Mouse (Mus musculus): ENCODE measurements around the gene Adgrb3. TPM values are rescaled to one million over a fixed set of nuclear protein-coding genes. Genes with fewer than 3 reads are reported as not detected.

The Adgrb3 gene
- polyA plus RNA-seq, 1 experiment: not detected

GRCm38 (mm10) chr1:25828071-25828755, 1.3 kb downstream of the Adgrb3 start:
- Histone ChIP-seq H3K9me3 (ENCODE audit: control insufficient read depth, low read length) (no peaks in the 10 kb centered on the region), H3K4me1 (ENCODE audit: control insufficient read depth) (no peaks in the 10 kb centered on the region), H3K4me3 (replicated peaks) (no peak overlapping the region), H3K27me3 (ENCODE audit: control insufficient read depth) (peaks cover 23% of the 10 kb centered on the region), H3K36me3 (ENCODE audit: control insufficient read depth) (no peaks in the 10 kb centered on the region)
- TF ChIP-seq GATA1 (IDR thresholded peaks at IDR 0.05; ENCODE audit: low read length): no peak
- TF ChIP-seq TAL1 (IDR thresholded peaks at IDR 0.05; ENCODE audit: low read length): no peak

- Histone ChIP-seq H3K36me3 (ENCODE audit: control insufficient read depth) (no peaks in the 10 kb centered on the region), H3K4me3 (replicated peaks) (no peak overlapping the region), H3K4me1 (ENCODE audit: control insufficient read depth) (no peaks in the 10 kb centered on the region), H3K27me3 (ENCODE audit: control insufficient read depth) (peaks cover 23% of the 10 kb centered on the region), H3K9me3 (ENCODE audit: control insufficient read depth, low read length) (no peaks in the 10 kb centered on the region)
- TF ChIP-seq GATA1 (IDR thresholded peaks at IDR 0.05; ENCODE audit: low read length) (no peak), TAL1 (IDR thresholded peaks at IDR 0.05; ENCODE audit: low read length) (no peak)
These were observed 2.1 kb downstream of the Adgrb3 start for GRCm38 (mm10) chr1:25827436-25827835.

DNA sequence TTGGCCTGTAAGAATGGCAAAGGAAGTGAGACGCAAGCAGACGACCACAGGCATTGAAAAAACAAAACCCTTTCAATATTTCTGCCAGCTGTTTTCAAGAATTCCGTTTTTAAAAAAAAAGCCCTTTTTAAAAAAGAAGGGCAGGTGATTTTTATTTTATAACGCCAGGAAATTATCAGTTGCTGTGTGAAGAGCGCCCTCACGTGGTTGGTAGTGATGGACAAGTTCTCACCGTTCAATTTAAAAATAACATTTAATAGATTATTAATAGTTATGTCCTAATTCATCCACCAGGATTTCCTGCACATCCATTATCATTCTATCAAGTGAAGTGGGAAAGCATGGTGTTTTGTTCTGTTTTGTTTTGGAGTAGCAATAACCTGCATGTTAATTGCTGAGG, 2.7 kb downstream of the Adgrb3 start:
- Histone ChIP-seq H3K4me3 (replicated peaks) (no peak overlapping the region), H3K4me1 (ENCODE audit: control insufficient read depth) (no peaks in the 10 kb centered on the region), H3K27me3 (ENCODE audit: control insufficient read depth) (peaks cover 23% of the 10 kb centered on the region), H3K9me3 (ENCODE audit: control insufficient read depth, low read length) (no peaks in the 10 kb centered on the region), H3K36me3 (ENCODE audit: control insufficient read depth) (no peaks in the 10 kb centered on the region)
- no peak for TF ChIP-seq GATA1 (IDR thresholded peaks at IDR 0.05; ENCODE audit: low read length)
- no peak for TF ChIP-seq TAL1 (IDR thresholded peaks at IDR 0.05; ENCODE audit: low read length)

GRCm38 (mm10) chr1:25824626-25825025, 4.9 kb downstream of the Adgrb3 start:
- Histone ChIP-seq H3K4me1 (ENCODE audit: control insufficient read depth) (no peaks in the 10 kb centered on the region), H3K9me3 (ENCODE audit: control insufficient read depth, low read length) (no peaks in the 10 kb centered on the region), H3K36me3 (ENCODE audit: control insufficient read depth) (no peaks in the 10 kb centered on the region), H3K27me3 (ENCODE audit: control insufficient read depth) (peaks cover 6% of the 10 kb centered on the region), H3K4me3 (replicated peaks) (no peak overlapping the region)
- no peak for TF ChIP-seq GATA1 (IDR thresholded peaks at IDR 0.05; ENCODE audit: low read length)
- no peak for TF ChIP-seq TAL1 (IDR thresholded peaks at IDR 0.05; ENCODE audit: low read length)

DNA sequence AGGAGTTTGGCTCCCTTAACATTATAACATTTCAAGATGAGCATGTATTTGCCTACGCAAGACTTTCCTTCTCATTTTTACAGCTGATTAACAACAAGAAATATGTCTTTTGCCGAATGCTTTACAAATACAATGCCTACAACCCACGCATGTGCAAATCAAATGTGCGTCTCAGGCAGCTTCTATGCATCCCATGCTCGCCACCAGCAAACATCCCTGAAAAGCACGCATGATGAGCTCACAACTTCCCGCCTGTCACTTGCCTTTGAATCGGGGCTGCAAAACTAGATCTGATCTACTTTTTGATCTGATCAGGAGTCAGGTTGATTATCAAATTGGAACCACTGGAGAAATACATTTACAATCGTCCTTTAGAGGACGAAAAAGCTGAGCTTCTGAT, 5.5 kb downstream of the Adgrb3 start:
- no peaks in the 10 kb centered on the region for H3K36me3 ChIP-seq (ENCODE audit: control insufficient read depth)
- no peak overlapping the region for H3K4me3 ChIP-seq (replicated peaks)
- no peaks in the 10 kb centered on the region for H3K9me3 ChIP-seq (ENCODE audit: control insufficient read depth, low read length)
- peaks cover under 1% of the 10 kb centered on the region; the same call in 1 of the 2 replicates for H3K27me3 ChIP-seq (ENCODE audit: control insufficient read depth)
- H3K4me1 ChIP-seq (ENCODE audit: control insufficient read depth): no peaks in the 10 kb centered on the region
- TF ChIP-seq GATA1 (IDR thresholded peaks at IDR 0.05; ENCODE audit: low read length): no peak
- TF ChIP-seq TAL1 (IDR thresholded peaks at IDR 0.05; ENCODE audit: low read length): no peak

DNA sequence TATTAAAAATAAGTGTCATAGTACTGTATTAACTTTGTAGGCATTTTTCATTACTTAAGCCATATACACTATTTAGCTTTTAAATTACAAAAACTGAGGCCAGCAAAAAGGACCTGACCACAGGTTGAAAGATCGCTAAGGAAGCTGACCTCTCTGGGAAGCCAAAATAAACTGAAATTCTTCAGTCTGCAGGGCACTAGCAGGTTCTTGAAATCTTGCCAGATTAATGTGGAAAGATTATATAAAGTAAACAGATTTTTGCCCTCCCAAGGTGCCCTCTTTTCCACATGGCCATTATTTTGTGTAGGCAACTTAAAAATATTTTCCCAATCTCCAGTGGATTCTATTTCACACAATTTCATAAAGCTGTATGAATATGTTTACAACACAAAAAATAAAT, 14.0 kb downstream of the Adgrb3 start:
- no peak overlapping the region for H3K4me3 ChIP-seq (replicated peaks)
- H3K27me3 ChIP-seq (ENCODE audit: control insufficient read depth): no peaks in the 10 kb centered on the region
- TF ChIP-seq TAL1 (IDR thresholded peaks at IDR 0.05; ENCODE audit: low read length): no peak
- TF ChIP-seq GATA1 (IDR thresholded peaks at IDR 0.05; ENCODE audit: low read length): no peak
- H3K36me3 ChIP-seq (ENCODE audit: control insufficient read depth): no peaks in the 10 kb centered on the region
- no peaks in the 10 kb centered on the region for H3K9me3 ChIP-seq (ENCODE audit: control insufficient read depth, low read length)
- H3K4me1 ChIP-seq (ENCODE audit: control insufficient read depth): no peaks in the 10 kb centered on the region

GRCm38 (mm10) chr1:25778784-25779183, 50.7 kb downstream of the Adgrb3 start:
- TF ChIP-seq TAL1 (IDR thresholded peaks at IDR 0.05; ENCODE audit: low read length) (no peak), GATA1 (IDR thresholded peaks at IDR 0.05; ENCODE audit: low read length) (no peak)
- no peaks in the 10 kb centered on the region for H3K9me3 ChIP-seq (ENCODE audit: control insufficient read depth, low read length)
- H3K27me3 ChIP-seq (ENCODE audit: control insufficient read depth): no peaks in the 10 kb centered on the region

DNA sequence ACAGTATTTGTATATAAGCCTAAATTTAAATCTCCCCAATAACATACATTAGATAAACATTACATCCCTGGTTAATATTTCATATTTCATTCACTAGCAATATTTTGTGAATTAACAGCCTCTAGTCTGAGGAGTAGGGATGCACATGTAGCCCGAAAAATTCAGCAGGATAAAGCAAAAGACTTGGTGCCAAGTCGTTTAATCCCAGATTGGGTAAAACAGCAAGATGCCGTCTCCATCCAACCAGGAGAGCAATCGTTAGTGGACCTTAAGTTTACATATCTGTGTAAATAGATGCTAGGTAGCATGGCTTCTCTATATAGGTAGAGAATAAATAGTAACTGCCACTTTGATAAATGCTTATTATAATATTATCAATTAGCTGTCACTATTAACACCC, 52.0 kb downstream of the Adgrb3 start:
- H3K36me3 ChIP-seq (ENCODE audit: control insufficient read depth): no peaks in the 10 kb centered on the region
- peaks cover 2% of the 10 kb centered on the region; the same call in 1 of the 2 replicates for H3K9me3 ChIP-seq (ENCODE audit: control insufficient read depth, low read length)
- no peaks in the 10 kb centered on the region for H3K4me1 ChIP-seq (ENCODE audit: control insufficient read depth)
- TF ChIP-seq TAL1 (IDR thresholded peaks at IDR 0.05; ENCODE audit: low read length) (no peak), GATA1 (IDR thresholded peaks at IDR 0.05; ENCODE audit: low read length) (no peak)
- no peaks in the 10 kb centered on the region for H3K27me3 ChIP-seq (ENCODE audit: control insufficient read depth)
- no peak overlapping the region for H3K4me3 ChIP-seq (replicated peaks)

More at GRCm38 (mm10) chr1:25778784-25779183, 50.7 kb downstream of the Adgrb3 start:
- no peaks in the 10 kb centered on the region for H3K4me1 ChIP-seq (ENCODE audit: control insufficient read depth)
- no peaks in the 10 kb centered on the region for H3K36me3 ChIP-seq (ENCODE audit: control insufficient read depth)
- no peak overlapping the region for H3K4me3 ChIP-seq (replicated peaks)

- Histone ChIP-seq H3K36me3 (ENCODE audit: control insufficient read depth) (no peaks in the 10 kb centered on the region), H3K9me3 (ENCODE audit: control insufficient read depth, low read length) (peaks cover 2% of the 10 kb centered on the region; the same call in 1 of the 2 replicates), H3K27me3 (ENCODE audit: control insufficient read depth) (no peaks in the 10 kb centered on the region), H3K4me3 (replicated peaks) (no peak overlapping the region), H3K4me1 (ENCODE audit: control insufficient read depth) (no peaks in the 10 kb centered on the region)
- TF ChIP-seq GATA1 (IDR thresholded peaks at IDR 0.05; ENCODE audit: low read length) (no peak), TAL1 (IDR thresholded peaks at IDR 0.05; ENCODE audit: low read length) (no peak)
These were observed 53.9 kb downstream of the Adgrb3 start for GRCm38 (mm10) chr1:25775440-25776130.

Data from erythroblast, embryonic 14.5 days (primary cell).